Mouse (Mus musculus) olfactory bulb, adult 2 months (tissue): Measurements from ENCODE around the gene Sbf1.

Source experiments
- CTCF ChIP-seq: fragments of 200-500 bp; IDR thresholded peaks from 2 replicates; pipeline ENCODE4 v1.5.1; 2012; ENCODE audit warnings: low read depth, mild to moderate bottlenecking, low read length, moderate library complexity; ENCODE audit not compliant: insufficient read depth
- POLR2A ChIP-seq: fragments of 200-500 bp; IDR thresholded peaks from 2 replicates; pipeline ENCODE4 v1.6.1; 2012; ENCODE audit warnings: mild to moderate bottlenecking, low read depth, low read length, moderate library complexity; ENCODE audit not compliant: insufficient read depth

DNA sequence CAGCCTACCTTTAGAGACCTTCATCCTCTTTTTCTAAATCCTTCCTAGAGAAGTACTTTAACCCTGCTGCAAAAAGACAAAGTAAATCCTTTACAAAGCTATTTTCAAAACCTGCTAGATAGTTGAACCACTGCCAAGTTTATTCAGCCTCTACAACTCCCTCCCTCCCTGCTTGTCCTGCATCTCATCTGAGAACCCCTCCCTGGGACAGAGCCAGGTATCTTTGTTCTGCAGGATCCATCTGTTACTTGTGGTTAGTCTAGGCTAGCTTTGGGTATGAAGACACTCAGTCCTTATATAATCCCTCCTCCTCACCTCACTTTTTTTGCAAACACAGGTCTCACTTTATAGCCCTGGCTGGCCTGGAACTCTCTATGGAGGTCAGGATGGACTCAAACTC, 30.1 kb downstream of the Sbf1 start:
- TF ChIP-seq CTCF (no peak), POLR2A (no peak)
